Mouse (Mus musculus): ENCODE measurements around the gene Rnf212. TPM values are rescaled to one million over a fixed set of nuclear protein-coding genes. Genes with fewer than 3 reads are reported as not detected.

The Rnf212 gene
- total RNA-seq, 2 experiments from 2014 or later: not detected

Other genes starting within 250 kb of the Rnf212 start
- 10 to 100 TPM in 1 of 2 experiments, 1 to 10 TPM in 1; 8.7 to 13.1 TPM for gene Cplx1, start 225.0 kb downstream of the Rnf212 start, total RNA-seq (2021)
- gene Gak, start 145.2 kb downstream of the Rnf212 start, total RNA-seq (2021): 10 to 100 TPM; 88.6 to 95.3 TPM
- gene Tmem175, start 145.2 kb downstream of the Rnf212 start, total RNA-seq (2021): 10 to 100 TPM; 28.0 to 30.1 TPM
- 10 to 100 TPM; 17.7 to 17.8 TPM for gene Idua, start 114.7 kb downstream of the Rnf212 start, total RNA-seq (2021)
- 10 to 100 TPM; 26.2 to 29.4 TPM for gene Dgkq, start 105.3 kb downstream of the Rnf212 start, total RNA-seq (2021)
- gene Slc26a1, start 99.4 kb downstream of the Rnf212 start, total RNA-seq (2021): 1 to 10 TPM; 3.2 to 8.1 TPM
- gene Fgfrl1, start 82.6 kb downstream of the Rnf212 start, total RNA-seq (2021): 10 to 100 TPM; 42.7 to 49.6 TPM
- 1 to 10 TPM in 1 of 2 experiments, not detected in 1; 4.0 TPM for gene Tmed11, start 20.4 kb upstream of the Rnf212 start, total RNA-seq (2021)
- gene Vmn2r8, start 33.9 kb upstream of the Rnf212 start, total RNA-seq (2021): not detected
- gene Vmn2r9, start 77.6 kb upstream of the Rnf212 start, total RNA-seq (2021): not detected
- gene Vmn2r10, start 231.5 kb upstream of the Rnf212 start, total RNA-seq (2021): not detected

Measured in adrenal gland, postnatal 4 days (tissue).